Mouse (Mus musculus) embryonic facial prominence, embryonic 10.5 days (tissue): Measurements from ENCODE around the gene Gabrb1. TPM values are rescaled to one million over a fixed set of nuclear protein-coding genes. Genes with fewer than 3 reads are reported as not detected.
"Not testable (repeated sequence)": the region's sequence is repeated elsewhere in the genome, so short reads cannot be mapped to it uniquely, and the experiment has no call there.

Source experiments
- DNase-seq: peaks from one replicate; pipeline ENCODE4 v3.0.0-alpha.2; 2017; ENCODE audit warnings: low spot score
- H3K27ac ChIP-seq: fragments of 300-500 bp; sonication (generic); replicated peaks from 2 replicates; pipeline ENCODE4 v1.5.1; 2016; ENCODE audit warnings: mild to moderate bottlenecking
- H3K27me3 ChIP-seq: fragments of 300-500 bp; sonication (generic); replicated peaks from 2 replicates; pipeline ENCODE4 v1.6.1; 2016; ENCODE audit warnings: low read depth, mild to moderate bottlenecking; ENCODE audit not compliant: poor library complexity, severe bottlenecking
- H3K36me3 ChIP-seq: fragments of 300-500 bp; sonication (generic); replicated peaks from 2 replicates; pipeline ENCODE4 v1.6.1; 2016; ENCODE audit warnings: mild to moderate bottlenecking, moderate library complexity
- H3K4me1 ChIP-seq: fragments of 300-500 bp; sonication (generic); 2 replicates; pipeline ENCODE4 v1.6.1; 2016
- H3K4me3 ChIP-seq: fragments of 300-500 bp; sonication (generic); 2 replicates; pipeline ENCODE4 v1.5.1; 2016; ENCODE audit warnings: mild to moderate bottlenecking, moderate library complexity
- H3K9me3 ChIP-seq: fragments of 300-500 bp; sonication (generic); 2 replicates; pipeline ENCODE4 v1.6.1; 2016; ENCODE audit warnings: mild to moderate bottlenecking
- WGBS: fragments of 180-500 bp; shearing (Covaris S2); methylation state at CpG from one replicate; pipeline ENCODE4 v1.1.7; 2016; 5-methylcytosine and 5-hydroxymethylcytosine counted together
- polyA plus RNA-seq: library from polyadenylated mRNA; unstranded; fragments of >200 nt; fragmentation: Nextera tagmentation; extraction: Ambion mirVana; gene quantifications from 2 replicates; pipeline ENCODE4 v1.2.1, GENCODE M21; 2016

Gabrb1 gene
- polyA plus RNA-seq, 1 experiment from 2014 or later: 0.12 TPM

DNA sequence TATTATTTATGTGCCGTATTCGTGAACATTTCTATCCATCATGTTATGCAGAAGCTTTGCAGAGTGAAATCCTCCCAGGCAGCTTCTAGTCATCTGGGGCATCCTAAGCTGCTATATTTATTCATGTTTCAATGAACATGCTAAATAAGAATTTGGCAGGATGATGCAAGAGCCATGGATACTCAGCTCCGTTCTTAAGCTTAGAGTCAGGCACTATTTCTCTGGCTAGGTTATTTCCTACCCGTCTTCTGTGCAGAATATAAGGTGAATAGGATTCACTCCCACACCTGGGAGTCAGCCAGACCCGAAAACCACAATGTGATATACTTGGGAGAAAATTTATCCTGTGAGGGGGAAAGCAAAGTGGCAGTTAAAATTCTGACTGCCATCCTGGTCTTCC, 314.9 kb downstream of the Gabrb1 start:
- Histone ChIP-seq H3K4me3 (no peak overlapping the region), H3K4me1 (no peaks in the 10 kb centered on the region), H3K27ac (no peak overlapping the region), H3K9me3 (no peaks in the 10 kb centered on the region), H3K27me3 (no peaks in the 10 kb centered on the region), H3K36me3 (no peaks in the 10 kb centered on the region)
- DNase-seq: no peak
- WGBS: 84% methylated on average over 5 of the region's 5 CpGs

DNA sequence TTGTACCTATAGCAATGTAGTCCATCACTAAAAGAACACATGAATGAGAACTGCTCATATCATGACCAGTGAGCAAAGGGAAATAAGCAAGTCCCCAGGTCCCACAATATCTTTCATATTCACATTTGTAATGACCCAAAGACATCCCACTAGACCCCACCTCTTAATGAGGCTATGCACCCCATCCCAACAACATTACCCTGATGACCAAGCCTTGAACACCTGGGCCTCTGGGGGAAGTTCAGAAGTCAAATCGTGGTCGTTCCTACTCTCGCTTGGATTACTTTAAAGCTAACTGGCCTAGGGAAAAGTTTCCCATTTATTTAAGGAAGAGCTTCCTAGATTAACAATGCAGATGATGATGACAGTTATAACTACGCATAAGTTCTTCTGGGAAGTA, 318.2 kb downstream of the Gabrb1 start:
- Histone ChIP-seq H3K4me1 (no peaks in the 10 kb centered on the region), H3K4me3 (no peak overlapping the region), H3K9me3 (no peaks in the 10 kb centered on the region), H3K36me3 (no peaks in the 10 kb centered on the region), H3K27me3 (no peaks in the 10 kb centered on the region), H3K27ac (no peak overlapping the region)
- 88% methylated on average over 4 of the region's 4 CpGs for WGBS
- no peak for DNase-seq

DNA sequence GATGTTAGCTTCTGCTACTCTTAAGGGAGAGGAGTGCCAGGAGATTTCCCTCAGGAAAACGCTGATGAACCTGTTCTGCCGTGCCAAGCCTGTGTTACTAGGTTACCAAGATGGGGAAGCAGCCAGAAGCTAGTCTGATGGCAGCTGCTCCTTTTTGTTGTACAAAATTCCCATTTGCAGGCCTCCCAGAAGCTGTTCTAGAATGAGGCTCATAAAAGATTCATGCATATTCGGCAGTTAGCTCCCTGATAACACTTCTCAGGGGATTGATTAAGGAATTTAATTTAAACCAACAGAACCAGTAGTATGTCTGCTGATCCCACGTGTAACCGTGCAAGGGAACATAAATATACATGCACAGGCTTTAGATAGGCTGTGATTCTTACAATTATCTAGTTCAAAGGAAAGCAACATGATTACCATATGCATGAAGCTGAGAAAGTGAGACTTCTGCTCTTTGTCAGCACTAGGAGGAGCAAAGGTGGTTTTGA, 318.7 kb downstream of the Gabrb1 start:
- no peak for DNase-seq
- WGBS: 69% methylated on average over 5 of the region's 5 CpGs
- Histone ChIP-seq H3K27me3 (no peaks in the 10 kb centered on the region), H3K27ac (no peak overlapping the region), H3K36me3 (no peaks in the 10 kb centered on the region), H3K9me3 (no peaks in the 10 kb centered on the region), H3K4me1 (no peaks in the 10 kb centered on the region), H3K4me3 (no peak overlapping the region)

DNA sequence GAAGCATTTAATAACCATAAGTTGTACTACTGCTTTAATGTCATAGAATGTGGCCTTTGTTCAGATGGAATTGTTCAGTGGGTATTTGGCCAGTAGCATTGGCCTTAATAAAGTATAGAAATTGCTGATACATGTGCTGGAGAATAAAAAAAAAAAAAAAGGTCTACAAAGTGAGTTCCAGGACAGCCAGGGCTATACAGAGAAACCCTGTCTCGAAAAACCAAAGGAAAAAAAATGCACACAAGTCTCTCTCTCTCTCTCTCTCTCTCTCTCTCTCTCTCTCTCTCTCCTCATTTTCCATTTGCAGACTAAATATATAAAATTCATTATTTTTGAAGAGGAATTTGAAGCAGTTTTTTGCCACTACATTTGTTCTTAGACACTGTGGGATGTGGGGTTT, 328.6 kb downstream of the Gabrb1 start:
- Histone ChIP-seq H3K4me3 (no peak overlapping the region), H3K27me3 (no peaks in the 10 kb centered on the region), H3K4me1 (no peaks in the 10 kb centered on the region), H3K27ac (no peak overlapping the region), H3K36me3 (no peaks in the 10 kb centered on the region), H3K9me3 (no peaks in the 10 kb centered on the region)
- DNase-seq: no peak
- WGBS: 85% methylated on average over 1 of the region's 1 CpGs

DNA sequence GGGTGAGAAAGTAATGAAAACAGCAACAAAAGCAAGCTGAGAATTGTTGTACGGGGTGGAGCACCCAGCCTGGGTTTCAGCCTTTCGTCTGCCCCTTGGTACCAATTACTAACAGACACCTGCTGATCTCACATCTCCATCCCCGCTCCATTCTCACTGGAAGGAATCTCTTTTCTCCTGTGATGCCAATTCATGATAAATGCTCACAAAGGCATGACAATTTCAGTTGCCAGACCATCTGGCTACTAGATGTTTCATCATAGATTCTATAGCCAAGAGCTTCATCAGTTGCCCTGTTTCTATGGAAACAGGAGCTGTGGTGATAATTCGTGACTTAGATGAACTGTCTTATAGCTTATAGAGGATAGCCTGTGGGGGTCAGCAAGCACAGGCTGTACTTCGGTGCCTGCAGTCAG, 329.1 kb downstream of the Gabrb1 start:
- Histone ChIP-seq H3K36me3 (no peaks in the 10 kb centered on the region), H3K4me1 (no peaks in the 10 kb centered on the region), H3K4me3 (no peak overlapping the region), H3K27me3 (no peaks in the 10 kb centered on the region), H3K27ac (no peak overlapping the region), H3K9me3 (no peaks in the 10 kb centered on the region)
- no peak for DNase-seq
- WGBS: 72% methylated on average over 5 of the region's 5 CpGs

DNA sequence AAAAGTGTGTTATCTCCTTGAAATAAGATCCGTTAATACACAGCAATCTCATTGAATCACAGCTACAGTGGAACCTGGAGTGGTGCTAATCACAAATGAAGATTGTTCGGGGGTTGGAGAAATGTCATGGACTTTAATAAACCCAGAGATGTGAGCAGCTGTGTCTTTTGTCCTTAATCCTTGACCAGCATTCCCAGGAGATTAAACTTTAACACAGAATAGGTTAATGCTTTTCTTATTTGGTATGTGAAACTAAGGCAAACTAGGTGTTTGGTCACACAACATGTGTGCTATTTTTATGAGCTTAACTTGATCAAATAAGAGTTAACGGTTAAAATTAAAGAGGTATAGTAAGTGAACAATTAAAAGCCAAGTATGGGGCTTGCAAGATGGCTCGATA, 341.6 kb downstream of the Gabrb1 start:
- no peak overlapping the region for H3K4me3 ChIP-seq
- no peaks in the 10 kb centered on the region for H3K27me3 ChIP-seq
- no peaks in the 10 kb centered on the region for H3K9me3 ChIP-seq
- H3K36me3 ChIP-seq: no peaks in the 10 kb centered on the region
- H3K27ac ChIP-seq: no peak overlapping the region
- WGBS: 84% methylated on average over 4 of the region's 4 CpGs
- no peaks in the 10 kb centered on the region for H3K4me1 ChIP-seq
- no peak for DNase-seq

DNA sequence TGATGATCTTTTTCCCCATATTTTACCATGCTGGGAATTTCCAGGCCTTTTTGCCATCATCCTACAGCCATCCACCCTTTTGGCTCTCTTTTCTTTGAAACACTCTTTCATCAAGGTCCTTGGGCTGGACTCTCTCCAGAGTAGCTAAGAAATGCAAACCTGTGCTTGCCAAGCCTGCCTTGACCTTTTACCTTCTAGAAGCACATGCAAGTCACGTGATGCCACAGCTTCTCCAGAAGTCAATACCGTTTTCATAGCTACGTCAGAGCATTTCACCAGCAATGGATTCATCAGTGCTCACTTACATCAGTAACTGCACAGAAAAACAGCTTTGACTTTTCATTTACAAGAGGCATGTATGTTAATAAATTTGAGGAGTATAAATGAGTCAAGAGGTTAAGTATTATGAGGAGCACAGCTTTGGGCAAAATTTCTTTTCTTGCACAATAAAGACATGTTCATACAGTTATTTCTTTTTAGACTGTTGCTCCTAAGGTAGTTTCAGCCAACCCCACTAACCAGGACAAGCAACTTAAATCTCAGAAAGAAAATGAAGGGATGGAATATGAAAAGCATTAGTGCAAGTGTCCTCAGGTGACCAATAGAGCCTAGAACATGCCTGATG, 346.0 kb downstream of the Gabrb1 start:
- Histone ChIP-seq H3K4me3 (no peak overlapping the region), H3K27ac (no peak overlapping the region), H3K9me3 (no peaks in the 10 kb centered on the region), H3K4me1 (0 out of 2 replicates have a peak, but pooled peaks cover 2% of the 10 kb centered on the region), H3K36me3 (no peaks in the 10 kb centered on the region), H3K27me3 (no peaks in the 10 kb centered on the region)
- 84% methylated on average over 3 of the region's 3 CpGs for WGBS
- DNase-seq: no peak

DNA sequence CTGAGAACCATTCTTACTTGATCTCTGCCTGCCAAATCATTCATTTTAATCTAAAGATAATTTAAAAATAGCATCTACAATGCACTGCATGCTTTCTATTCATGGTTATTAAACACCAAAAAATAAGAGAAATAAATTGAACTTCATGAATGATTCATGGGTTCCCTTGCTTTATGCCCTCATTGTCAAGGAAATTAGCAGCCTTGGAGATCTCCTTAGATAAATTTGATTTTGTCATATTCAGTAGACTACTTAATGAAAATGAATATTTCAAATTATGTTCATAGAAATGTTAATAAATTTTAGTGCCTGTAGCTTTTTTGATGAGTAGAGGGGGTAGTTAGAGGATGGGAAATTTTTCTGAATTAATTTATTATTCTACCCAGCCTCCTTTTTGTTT, 379.0 kb downstream of the Gabrb1 start:
- Histone ChIP-seq H3K9me3 (no peaks in the 10 kb centered on the region), H3K4me3 (no peak overlapping the region), H3K27me3 (no peaks in the 10 kb centered on the region), H3K27ac (no peak overlapping the region), H3K36me3 (no peaks in the 10 kb centered on the region), H3K4me1 (no peaks in the 10 kb centered on the region)
- DNase-seq: no peak

DNA sequence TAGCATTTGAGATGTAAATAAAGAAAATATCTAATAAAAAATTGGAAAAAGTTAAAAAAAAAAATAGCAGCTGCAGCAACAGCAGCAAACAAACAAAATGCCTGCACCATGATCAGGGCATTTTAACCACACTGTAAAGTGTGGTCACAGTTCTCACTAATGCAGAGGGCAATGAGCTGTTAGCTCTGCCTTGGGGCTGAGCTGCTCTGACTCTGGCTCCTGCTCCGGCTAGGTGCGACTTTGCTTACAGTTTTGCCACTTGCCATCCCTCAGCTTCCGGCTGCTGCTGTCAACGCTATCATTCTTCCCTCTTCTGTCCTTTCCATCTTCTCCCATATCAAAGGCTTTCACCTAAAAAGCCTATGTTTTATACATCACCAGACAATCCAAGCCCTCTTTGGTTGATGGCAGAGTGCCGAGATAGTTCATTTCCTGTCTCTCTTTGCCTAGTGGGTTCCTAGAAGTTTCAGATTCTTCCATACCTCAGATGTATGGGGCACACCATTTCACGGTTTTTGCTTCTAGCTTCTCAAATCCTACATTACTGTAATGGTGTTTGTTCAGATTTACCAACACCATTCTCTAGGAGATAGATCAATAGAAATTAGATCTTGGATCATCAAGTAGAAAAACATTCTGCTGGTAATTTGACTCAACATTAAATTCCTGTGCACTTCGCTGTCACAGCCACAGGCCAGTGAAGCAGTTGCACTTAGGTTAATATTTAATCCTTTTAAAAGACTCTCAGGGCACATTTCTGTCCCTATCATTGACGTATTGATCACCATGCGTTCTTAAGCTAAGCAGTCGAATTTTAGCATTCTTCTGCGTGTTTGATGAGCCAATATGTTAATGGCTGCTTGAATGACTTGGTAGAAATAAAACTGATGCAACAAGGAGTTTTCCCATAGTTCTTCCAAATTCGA, 385.6 kb downstream of the Gabrb1 start:
- H3K36me3 ChIP-seq: no peaks in the 10 kb centered on the region
- DNase-seq: no peak
- no peaks in the 10 kb centered on the region for H3K27me3 ChIP-seq
- no peaks in the 10 kb centered on the region for H3K9me3 ChIP-seq
- no peak overlapping the region for H3K4me3 ChIP-seq
- no peaks in the 10 kb centered on the region for H3K4me1 ChIP-seq
- 84% methylated on average over 12 of the region's 12 CpGs for WGBS
- H3K27ac ChIP-seq: no peak overlapping the region

DNA sequence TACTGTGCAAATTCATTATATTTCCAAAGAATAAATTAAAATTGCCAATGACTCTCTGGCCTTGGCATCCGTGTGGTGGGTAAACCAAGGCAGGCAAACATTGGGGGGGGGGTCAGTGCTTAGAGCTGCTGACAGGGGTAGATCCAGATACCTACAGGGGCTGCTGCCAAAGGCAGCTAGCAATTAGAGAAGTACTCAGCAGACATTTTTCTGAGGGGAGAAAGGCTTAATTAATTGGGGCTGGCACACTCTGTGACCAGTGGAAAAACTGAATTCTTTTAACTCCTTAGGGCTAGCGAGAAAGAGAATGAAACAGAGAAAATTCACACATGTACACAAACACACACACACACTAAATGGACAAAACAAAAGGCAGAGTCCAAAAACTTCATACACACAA, 388.3 kb downstream of the Gabrb1 start:
- no peaks in the 10 kb centered on the region for H3K27me3 ChIP-seq
- no peak overlapping the region for H3K27ac ChIP-seq
- H3K36me3 ChIP-seq: no peaks in the 10 kb centered on the region
- 88% methylated on average over 2 of the region's 2 CpGs for WGBS
- DNase-seq: no peak
- H3K4me3 ChIP-seq: no peak overlapping the region
- H3K9me3 ChIP-seq: no peaks in the 10 kb centered on the region
- no peaks in the 10 kb centered on the region for H3K4me1 ChIP-seq

DNA sequence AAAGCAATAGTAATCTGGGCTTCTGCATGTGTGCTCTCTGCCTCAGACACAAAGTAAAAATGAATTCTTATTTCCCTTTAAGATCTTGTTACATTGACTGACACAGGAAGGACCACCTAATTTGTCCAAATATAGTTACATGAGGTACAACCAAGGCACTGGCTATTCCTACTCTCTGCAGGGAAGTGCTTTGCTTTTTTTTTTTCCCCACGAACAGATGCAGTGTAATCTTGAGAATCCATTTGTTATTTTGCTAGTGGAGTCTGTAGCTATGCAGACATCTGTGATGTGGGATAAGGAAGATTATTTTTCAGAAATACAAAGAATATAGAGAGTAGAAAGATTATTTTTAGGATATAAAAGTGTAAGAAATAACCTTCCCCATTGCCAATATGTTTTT, 406.2 kb downstream of the Gabrb1 start:
- no peak for DNase-seq
- WGBS: 57% methylated on average over 1 of the region's 1 CpGs
- Histone ChIP-seq H3K4me1 (no peaks in the 10 kb centered on the region), H3K4me3 (no peak overlapping the region), H3K36me3 (no peaks in the 10 kb centered on the region), H3K27me3 (no peaks in the 10 kb centered on the region), H3K9me3 (no peaks in the 10 kb centered on the region), H3K27ac (no peak overlapping the region)

DNA sequence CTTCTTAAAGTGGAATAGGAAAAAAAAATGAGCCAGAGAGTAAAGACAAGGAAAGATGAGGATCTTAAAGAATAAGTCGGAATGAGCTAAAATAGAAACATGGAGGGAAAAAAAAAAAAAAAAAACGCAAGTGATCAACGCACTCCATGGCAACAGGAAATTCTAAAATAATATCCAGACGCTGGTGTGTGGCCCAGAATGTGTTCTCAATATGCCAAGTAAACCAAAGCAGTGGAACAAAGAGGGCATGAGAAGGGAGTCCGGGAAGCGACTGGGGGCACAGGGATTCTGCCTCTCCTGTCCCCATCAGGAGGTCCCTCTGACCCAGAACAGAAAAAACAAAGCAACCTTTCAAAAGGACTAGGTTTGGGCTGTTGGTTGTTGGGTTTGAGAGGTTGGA, 410.9 kb downstream of the Gabrb1 start:
- H3K27me3 ChIP-seq: no peaks in the 10 kb centered on the region
- no peaks in the 10 kb centered on the region for H3K4me1 ChIP-seq
- 44% methylated on average over 6 of the region's 6 CpGs for WGBS
- peak; percentile 12 for DNase-seq
- H3K27ac ChIP-seq: no peak overlapping the region
- no peak overlapping the region for H3K4me3 ChIP-seq
- no peaks in the 10 kb centered on the region for H3K36me3 ChIP-seq
- no peaks in the 10 kb centered on the region for H3K9me3 ChIP-seq

DNA sequence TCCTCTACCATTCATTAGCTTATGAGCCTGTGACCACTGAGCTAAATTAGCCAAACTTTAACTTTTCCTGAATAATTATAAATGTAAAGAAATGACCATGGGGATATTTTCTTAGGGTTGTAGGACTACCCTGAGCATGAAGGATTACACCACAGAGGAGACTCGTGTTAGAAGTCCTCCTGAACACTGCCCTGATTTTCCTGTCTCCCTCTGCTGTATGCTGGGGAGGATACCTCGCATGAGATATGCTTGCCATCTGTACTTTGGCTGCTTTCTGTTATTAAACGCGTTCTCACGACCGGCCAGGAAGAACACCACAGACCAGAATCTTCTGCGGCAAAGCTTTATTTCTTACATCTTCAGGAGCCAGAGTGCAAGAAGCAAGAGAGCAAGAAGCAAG, 411.5 kb downstream of the Gabrb1 start:
- H3K4me3 ChIP-seq, H3K36me3 ChIP-seq, H3K9me3 ChIP-seq, DNase-seq, H3K27ac ChIP-seq, H3K27me3 ChIP-seq, H3K4me1 ChIP-seq: not testable (repeated sequence)
- WGBS: 90% methylated on average over 7 of the region's 7 CpGs
